Mouse (Mus musculus) monocyte, adult 59 days (primary cell): ENCODE data around the gene Mast3. TPM values are rescaled to one million over a fixed set of nuclear protein-coding genes. Genes with fewer than 3 reads are reported as not detected.

ENCODE experiments used
- total RNA-seq, 2 experiments: library from RNA; stranded (reverse); gene quantifications; one replicate each; pipeline ENCODE4 v1.2.4; 2023

Gene Mast3
- total RNA-seq, result 100 to 1,000 TPM; 128 to 134 TPM

DNA sequence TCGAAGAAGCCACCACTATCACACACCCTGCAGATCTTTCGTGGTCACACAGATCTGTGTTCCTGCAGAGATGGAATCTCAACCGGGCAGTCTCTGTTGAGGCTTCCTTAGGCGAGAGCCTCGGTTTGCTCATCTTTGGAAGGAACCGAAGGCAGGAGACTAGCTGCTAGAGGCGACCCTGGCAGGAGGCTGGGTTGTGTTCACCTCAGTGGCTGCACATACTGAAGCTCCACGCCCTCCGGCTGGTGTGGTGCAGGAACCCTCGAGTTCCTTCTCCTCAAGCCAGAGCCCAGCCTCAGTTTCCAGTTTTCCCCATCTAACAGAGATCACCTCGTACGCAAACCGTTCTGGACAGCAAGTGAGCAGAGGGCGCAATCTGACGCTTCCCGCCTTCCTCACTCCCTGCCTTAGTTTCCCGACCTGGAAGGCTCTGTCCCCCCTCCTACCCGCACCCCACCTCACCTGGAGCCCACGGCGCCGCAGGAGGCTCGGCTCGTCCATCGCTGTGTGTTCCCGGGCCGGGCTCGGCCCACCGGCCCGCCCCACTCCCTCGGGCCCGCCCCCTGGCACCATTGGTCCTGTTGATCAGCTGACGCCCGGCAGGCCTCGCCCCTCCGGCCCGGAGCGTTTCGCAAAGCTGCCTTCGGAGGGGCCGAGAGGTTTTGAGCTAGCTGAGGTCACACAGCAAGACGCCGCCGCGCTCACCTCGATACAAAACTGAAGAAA is at the start of gene Mast3:
Gene Mast3, minus strand, starts transcription at position 574 of the 726 bp plus-strand sequence.

DNA sequence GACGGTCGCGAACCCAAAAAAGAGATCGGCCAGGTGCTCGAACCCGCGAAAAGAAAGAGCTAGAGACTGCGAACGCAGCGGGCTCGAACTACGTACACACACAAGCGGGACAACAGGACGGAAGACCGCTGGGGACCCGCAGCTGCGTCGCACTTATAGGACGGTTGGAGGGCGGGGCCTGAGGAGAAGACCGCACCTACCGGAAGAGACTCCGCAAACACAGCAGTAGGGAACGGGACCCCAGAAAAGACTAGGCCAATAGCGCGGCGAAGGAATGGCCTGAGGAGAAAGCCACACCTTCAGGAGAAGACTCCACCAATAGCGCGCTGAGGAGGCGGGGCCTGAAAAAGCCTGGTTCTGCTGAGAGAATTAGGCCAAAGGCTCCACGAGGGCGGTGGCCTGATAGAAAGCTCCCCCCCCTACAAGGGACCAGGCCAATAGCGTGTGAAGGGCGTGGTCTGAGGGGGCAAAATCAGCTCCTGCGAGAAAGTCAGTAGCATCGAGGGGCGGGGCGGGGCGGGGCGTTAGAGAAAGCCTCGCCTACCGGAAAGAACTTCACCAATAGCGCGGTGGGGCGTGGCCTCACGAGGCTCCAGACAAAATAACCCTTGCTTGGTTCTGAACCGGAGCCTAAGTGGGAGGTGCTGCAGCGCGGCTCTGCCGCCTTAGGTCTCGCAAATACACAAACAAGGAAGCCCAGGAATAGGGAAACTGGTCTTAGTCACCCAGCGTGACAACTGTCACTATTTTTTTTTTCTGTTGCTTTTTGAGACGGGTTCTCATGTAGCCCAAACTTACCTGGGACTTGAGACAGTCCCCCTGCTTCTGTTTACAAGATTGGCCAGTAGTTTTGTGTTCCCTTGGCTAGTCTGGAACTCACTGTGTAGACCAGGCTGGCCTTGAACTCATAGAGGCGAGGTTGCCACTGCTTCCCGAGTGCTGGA is 34.8 kb upstream of the Mast3 start, which contains the start of gene Arrdc2:
Gene Arrdc2, minus strand, starts transcription at position 313 of the 944 bp plus-strand sequence.

DNA sequence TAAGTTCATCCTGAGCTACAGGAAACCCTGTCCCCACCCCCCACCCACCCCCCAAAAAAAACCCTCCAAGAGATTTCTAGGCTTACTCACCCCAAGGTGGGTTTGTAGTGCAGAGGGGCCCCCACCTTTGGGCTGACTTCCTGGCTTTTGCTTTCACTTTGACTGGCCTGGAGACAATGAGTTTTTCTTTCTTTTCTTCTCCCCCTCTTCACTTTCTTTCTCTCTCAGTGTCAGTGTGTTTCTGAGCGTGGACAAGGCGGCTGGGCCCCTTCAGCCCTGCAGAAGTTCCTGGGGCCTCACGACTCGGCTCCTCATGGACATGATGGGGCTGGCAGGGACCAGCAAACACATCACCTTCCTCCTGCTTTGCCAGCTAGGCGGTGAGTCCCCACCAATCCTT is 3.4 kb upstream of the Mast3 start, which contains the start of gene Il12rb1:
Gene Il12rb1, plus strand, starts transcription at position 211 of the 400 bp plus-strand sequence.

DNA sequence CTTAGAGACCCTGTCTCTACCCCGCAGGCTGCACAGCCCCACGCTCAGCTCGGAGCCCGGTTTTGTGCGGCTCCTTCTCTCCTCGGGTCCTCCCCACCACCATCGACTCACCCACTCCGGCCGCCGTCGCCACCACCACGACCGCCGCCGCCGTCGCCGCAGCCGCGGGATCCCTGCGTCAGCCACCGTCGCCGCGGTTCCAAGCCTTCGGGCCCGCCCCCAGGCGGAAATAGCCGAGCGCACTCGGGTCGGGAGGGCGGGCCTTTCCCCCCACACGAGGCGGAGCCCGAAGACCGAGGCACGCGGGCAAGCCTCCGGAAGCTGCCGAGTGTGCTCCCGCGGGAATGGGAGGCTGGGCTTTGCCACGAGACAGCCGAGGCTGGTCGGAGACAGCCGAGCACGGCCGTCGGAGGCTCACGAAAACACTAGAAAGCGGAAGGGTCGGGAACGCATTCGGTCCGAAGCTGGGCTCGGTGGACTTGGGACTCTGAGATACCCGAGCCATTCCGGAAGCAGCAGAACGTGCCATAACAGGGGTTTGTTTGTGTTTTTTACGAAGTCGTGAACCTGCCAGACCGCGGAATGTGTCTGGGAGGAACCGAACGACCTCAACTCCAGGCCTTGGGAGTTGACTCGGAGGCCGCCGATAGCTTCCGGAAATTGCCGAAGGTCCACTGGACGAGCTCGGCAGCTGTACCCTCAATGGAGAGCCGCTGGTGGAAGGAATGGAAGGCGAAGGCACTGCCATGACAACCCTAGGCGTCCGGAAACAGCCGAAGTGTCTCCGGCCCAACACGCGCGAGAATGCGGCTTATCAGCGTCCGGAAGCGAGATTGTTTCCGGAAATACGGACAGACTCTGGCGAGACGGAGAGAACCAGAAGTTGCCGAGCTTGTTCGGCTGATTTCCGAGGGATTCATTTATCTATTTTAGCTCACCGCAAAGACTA is 28.1 kb downstream of the Mast3 start, which contains the start of gene Pik3r2:
Gene Pik3r2, minus strand, starts transcription at position 218 of the 949 bp plus-strand sequence.

DNA sequence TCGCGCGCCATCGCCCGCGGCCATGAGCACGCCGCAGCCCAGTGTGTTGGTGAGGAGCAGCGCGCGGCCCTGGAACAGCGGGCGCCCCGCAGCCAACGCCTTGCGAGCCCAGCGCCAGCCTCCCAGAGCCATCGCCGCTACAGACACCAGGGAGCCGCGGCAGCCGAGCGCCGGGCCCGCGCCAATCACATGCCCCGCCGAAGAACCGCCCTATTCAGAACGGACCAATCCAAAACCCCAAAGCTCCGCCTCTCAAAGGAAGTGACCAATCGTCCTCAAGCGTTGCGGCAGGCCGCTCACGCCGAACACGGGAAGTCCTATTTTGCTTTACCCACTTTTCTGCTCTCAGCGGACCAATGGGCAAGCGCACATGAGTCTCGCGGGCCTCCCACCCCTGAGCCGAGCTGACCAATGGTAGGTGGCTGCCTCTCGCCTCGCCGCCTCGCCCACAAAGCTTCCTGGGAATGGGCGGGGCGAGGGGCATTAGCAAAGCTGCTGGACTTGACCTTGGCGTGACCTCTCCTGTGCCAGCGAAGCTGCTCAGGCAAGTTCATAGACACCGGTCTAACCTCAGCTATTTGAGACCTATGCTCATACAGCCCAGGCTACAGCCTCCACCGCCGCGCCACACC is 44.0 kb downstream of the Mast3 start, which contains the start of gene Mpv17l2:
Gene Mpv17l2, minus strand, starts transcription at position 172 of the 632 bp plus-strand sequence.

DNA sequence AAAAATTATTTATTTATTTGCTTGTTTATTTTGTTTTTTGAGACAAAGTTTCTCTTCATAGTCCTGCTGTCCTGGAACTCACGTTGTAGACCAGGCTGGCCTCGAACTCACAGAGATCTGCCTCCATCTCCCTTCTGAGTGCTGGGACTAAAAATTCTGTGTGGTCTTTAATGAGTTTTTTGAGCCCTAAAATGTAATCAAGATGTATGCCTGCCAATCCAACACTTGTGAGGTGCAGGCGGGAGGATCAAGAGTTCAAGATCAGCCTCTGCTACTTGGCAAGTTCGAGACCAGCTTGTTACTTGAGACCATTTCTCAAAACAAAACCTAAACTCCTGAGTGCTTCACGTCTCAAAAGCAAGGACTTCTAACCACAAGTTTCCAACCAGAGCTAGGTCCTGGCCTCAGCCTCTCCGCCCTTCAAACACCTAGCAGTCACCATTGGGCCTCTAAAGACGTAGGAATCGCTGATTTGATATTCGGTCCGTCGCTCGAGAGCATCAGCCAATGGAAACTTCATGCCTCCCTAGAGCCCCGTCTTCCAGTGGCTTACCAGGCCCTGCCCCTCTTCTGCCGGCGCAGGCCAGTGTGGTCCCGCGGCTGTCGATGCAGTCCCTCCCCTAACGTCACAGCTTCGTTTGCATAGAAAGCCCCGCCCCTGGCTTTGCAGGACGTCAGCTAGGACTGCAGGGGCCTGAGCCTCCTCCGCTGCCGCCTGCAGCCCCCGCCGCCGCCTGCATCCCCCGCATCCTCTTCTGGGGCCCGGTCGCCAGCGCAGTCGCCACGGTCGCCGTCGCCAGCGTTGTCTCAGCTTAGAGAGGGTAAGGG is 50.6 kb downstream of the Mast3 start, which contains the start of gene Rab3a:
Gene Rab3a, plus strand, starts transcription at position 637 of the 828 bp plus-strand sequence.

Other genes with a start within 250 kb of the Mast3 start
- gene Isyna1, start 210.7 kb downstream of the Mast3 start, total RNA-seq, result 10 to 100 TPM; 53.8 to 56.4 TPM
- gene Ssbp4, start 196.2 kb downstream of the Mast3 start, total RNA-seq, result 100 to 1,000 TPM; 135 to 148 TPM
- 100 to 1,000 TPM; 164 to 177 TPM for gene Lrrc25, start 188.9 kb downstream of the Mast3 start, total RNA-seq
- gene Gdf15, start 172.6 kb downstream of the Mast3 start, total RNA-seq, result 10 to 100 TPM; 54.8 to 78.0 TPM
- 1 to 10 TPM; 7.2 to 9.8 TPM for gene Pgpep1, start 144.7 kb downstream of the Mast3 start, total RNA-seq
- gene Lsm4, start 131.8 kb downstream of the Mast3 start, total RNA-seq, result 10 to 100 TPM; 46.0 to 54.9 TPM
- gene Jund, start 106.1 kb downstream of the Mast3 start, total RNA-seq, result 1,000 to 10,000 TPM; 1,065 to 1,168 TPM
- gene Iqcn, start 101.6 kb downstream of the Mast3 start, total RNA-seq, result 10 to 100 TPM; 15.5 to 15.9 TPM
- under 1 TPM in 1 of 2 experiments, not detected in 1; 0.79 TPM for gene Gm3336, start 86.5 kb downstream of the Mast3 start, total RNA-seq
- under 1 TPM in 1 of 2 experiments, not detected in 1; 0.24 TPM for gene Pde4c, start 81.3 kb downstream of the Mast3 start, total RNA-seq
- gene Rab3a, start 50.4 kb downstream of the Mast3 start, total RNA-seq, result 1 to 10 TPM; 5.7 to 6.9 TPM
- 10 to 100 TPM; 28.9 to 32.4 TPM for gene Mpv17l2, start 44.1 kb downstream of the Mast3 start, total RNA-seq
- 10 to 100 TPM; 23.1 to 26.5 TPM for gene Pik3r2, start 28.3 kb downstream of the Mast3 start, total RNA-seq
- gene Il12rb1, start 3.4 kb upstream of the Mast3 start, total RNA-seq, result under 1 TPM; 0.26 to 0.46 TPM
- gene Arrdc2, start 34.7 kb upstream of the Mast3 start, total RNA-seq, result 10 to 100 TPM; 57.2 to 67.9 TPM
- gene Kcnn1, start 58.2 kb upstream of the Mast3 start, total RNA-seq, result not detected
- 10 to 100 TPM; 46.6 to 48.7 TPM for gene Ccdc124, start 68.9 kb upstream of the Mast3 start, total RNA-seq
- gene Slc5a5, start 87.7 kb upstream of the Mast3 start, total RNA-seq, result under 1 TPM; 0.21 to 0.33 TPM
- 1,000 to 10,000 TPM; 2,573 to 2,784 TPM for gene Rpl18a, start 92.4 kb upstream of the Mast3 start, total RNA-seq
- 10 to 100 TPM; 52.8 to 55.4 TPM for gene Map1s, start 100.9 kb upstream of the Mast3 start, total RNA-seq